Mouse (Mus musculus): ENCODE data around the gene Sarnp.

- TF ChIP-seq CTCF (IDR thresholded peaks at IDR 0.05; ENCODE audit: low read depth, low read length), result no peak
- no peak for TF ChIP-seq POLR2A (IDR thresholded peaks at IDR 0.05; ENCODE audit: insufficient read depth, low read length)
These were observed 23.5 kb downstream of the Sarnp start for GRCm38 (mm10) chr10:128840612-128841011.
